Mouse (Mus musculus): ENCODE measurements around the gene Map4. TPM values are rescaled to one million over a fixed set of nuclear protein-coding genes. Genes with fewer than 3 reads are reported as not detected.
"Not testable (repeated sequence)": the region's sequence is repeated elsewhere in the genome, so short reads cannot be mapped to it uniquely, and the experiment has no call there.

Gene Map4
- polyA plus RNA-seq, 1 experiment from 2014 or later, result 62.0 TPM

DNA sequence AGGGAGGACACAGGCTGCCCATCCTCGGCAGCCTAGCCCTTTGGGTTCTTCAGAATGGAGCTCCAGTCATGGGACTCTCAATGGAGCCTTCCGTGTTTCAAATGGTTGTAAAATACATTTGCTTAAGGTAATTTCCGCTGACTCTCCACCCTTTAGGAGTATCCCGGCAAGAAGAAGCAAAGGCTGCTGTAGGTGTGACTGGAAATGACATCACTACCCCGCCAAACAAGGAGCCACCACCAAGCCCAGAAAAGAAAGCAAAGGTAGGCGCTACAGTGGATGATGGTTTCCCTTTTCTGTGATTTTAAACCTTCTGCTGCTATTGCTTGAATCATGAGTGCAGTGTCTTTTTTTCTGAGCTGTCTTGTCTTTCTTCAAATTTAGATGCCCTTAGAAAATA is 131.6 kb downstream of the Map4 start:
- WGBS, result 87% methylated on average over 6 of the region's 6 CpGs

DNA sequence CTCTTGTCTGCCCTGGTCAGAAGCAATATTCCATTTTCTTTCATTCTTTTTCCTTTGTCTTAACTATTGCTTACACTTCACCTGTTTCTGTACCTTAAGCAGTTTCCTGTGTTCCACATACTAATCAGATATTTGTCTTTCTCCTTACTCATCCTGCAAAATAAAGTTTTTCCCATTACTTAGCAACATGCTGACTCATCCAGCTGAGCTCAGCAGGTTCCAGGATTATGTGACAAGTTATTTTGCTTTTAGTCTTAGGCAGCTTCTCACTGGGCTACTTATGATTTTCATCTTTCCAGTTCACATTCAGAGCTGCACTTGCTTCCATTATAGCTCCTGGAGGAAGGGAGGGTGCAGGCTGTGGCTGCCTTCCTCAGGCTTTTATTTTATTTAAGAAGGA is 133.4 kb downstream of the Map4 start:
- no peak overlapping the region for H3K9ac ChIP-seq (replicated peaks; ENCODE audit: low read depth, low read length)
- H3K4me1 ChIP-seq (ENCODE audit: control insufficient read depth, insufficient read depth, low read length), result no peaks in the 10 kb centered on the region
- no peak for ATAC-seq (ENCODE audit: insufficient number of reproducible peaks, insufficient read depth, low FRiP score, low read depth)
- H3K27me3 ChIP-seq (ENCODE audit: control insufficient read depth, insufficient read depth, low read length), result no peaks in the 10 kb centered on the region
- no peaks in the 10 kb centered on the region for H3K9me3 ChIP-seq (ENCODE audit: control insufficient read depth, low read depth, low read length)
- no peak overlapping the region for H3K4me2 ChIP-seq (replicated peaks; ENCODE audit: low read depth, low read length)
- no peak overlapping the region for H3K27ac ChIP-seq (ENCODE audit: low read length)
- peaks cover 17% of the 10 kb centered on the region; the same call in 1 of the 2 replicates for H3K36me3 ChIP-seq (ENCODE audit: control insufficient read depth, insufficient read depth, low read length)
- no peak overlapping the region for H3K4me3 ChIP-seq (ENCODE audit: low read depth, low read length)

More for the DNA sequence above, 131.6 kb downstream of the Map4 start:
- Histone ChIP-seq H3K4me1 (ENCODE audit: control insufficient read depth, insufficient read depth, low read length) (no peaks in the 10 kb centered on the region), H3K4me2 (replicated peaks; ENCODE audit: low read depth, low read length) (no peak overlapping the region), H3K9ac (replicated peaks; ENCODE audit: low read depth, low read length) (no peak overlapping the region), H3K4me3 (ENCODE audit: low read depth, low read length) (no peak overlapping the region), H3K27ac (ENCODE audit: low read length) (no peak overlapping the region), H3K27me3 (ENCODE audit: control insufficient read depth, insufficient read depth, low read length) (no peaks in the 10 kb centered on the region), H3K36me3 (ENCODE audit: control insufficient read depth, insufficient read depth, low read length) (peaks cover 4% of the 10 kb centered on the region; the same call in 1 of the 2 replicates), H3K9me3 (ENCODE audit: control insufficient read depth, low read depth, low read length) (no peaks in the 10 kb centered on the region)
- ATAC-seq (ENCODE audit: insufficient number of reproducible peaks, insufficient read depth, low FRiP score, low read depth), result no peak

DNA sequence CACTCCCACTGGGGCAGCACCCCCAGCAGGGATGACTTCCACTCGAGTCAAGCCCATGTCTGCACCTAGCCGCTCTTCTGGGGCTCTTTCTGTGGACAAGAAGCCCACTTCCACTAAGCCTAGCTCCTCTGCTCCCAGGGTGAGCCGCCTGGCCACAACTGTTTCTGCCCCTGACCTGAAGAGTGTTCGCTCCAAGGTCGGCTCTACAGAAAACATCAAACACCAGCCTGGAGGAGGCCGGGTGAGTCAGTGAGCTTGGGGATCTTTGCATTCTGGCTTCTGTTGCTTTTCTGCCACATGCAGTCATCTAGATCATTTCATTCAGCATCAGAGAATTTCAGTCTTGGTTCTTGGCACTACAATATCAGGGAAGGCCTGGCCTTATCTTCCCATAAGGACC is 137.5 kb downstream of the Map4 start:
- no peaks in the 10 kb centered on the region for H3K27me3 ChIP-seq (ENCODE audit: control insufficient read depth, insufficient read depth, low read length)
- 88% methylated on average over 6 of the region's 6 CpGs for WGBS

DNA sequence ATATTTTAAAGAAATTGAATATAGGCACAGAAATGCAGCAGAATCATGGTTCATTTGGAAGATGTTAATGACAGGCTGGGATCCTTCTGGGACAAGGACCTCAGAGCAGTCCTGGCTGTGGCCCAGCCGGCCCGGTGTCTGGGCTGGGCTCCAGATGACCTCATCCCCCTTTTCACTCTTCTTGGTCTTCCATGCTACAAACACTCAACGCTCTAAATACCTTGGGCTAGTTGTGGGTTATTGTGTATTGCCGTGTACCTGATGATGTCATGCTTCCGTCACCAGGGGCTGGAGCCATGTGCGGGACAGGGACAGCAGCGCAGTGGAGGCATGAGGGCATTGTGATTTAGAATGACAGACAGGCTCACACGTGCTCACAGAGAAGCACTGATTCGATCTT is 139.1 kb downstream of the Map4 start:
- WGBS, result 77% methylated on average over 9 of the region's 9 CpGs
- Histone ChIP-seq H3K4me1 (ENCODE audit: control insufficient read depth, insufficient read depth, low read length) (no peaks in the 10 kb centered on the region), H3K27ac (ENCODE audit: low read length) (no peak overlapping the region), H3K9me3 (ENCODE audit: control insufficient read depth, low read depth, low read length) (no peaks in the 10 kb centered on the region), H3K27me3 (ENCODE audit: control insufficient read depth, insufficient read depth, low read length) (no peaks in the 10 kb centered on the region), H3K9ac (replicated peaks; ENCODE audit: low read depth, low read length) (no peak overlapping the region), H3K4me2 (replicated peaks; ENCODE audit: low read depth, low read length) (no peak overlapping the region), H3K36me3 (ENCODE audit: control insufficient read depth, insufficient read depth, low read length) (peaks cover 28% of the 10 kb centered on the region), H3K4me3 (ENCODE audit: low read depth, low read length) (no peak overlapping the region)
- no peak for ATAC-seq (ENCODE audit: insufficient number of reproducible peaks, insufficient read depth, low FRiP score, low read depth)

More for the DNA sequence above, 137.5 kb downstream of the Map4 start:
- no peak for ATAC-seq (ENCODE audit: insufficient number of reproducible peaks, insufficient read depth, low FRiP score, low read depth)
- no peaks in the 10 kb centered on the region for H3K9me3 ChIP-seq (ENCODE audit: control insufficient read depth, low read depth, low read length)
- H3K36me3 ChIP-seq (ENCODE audit: control insufficient read depth, insufficient read depth, low read length), result peaks cover 28% of the 10 kb centered on the region
- no peak overlapping the region for H3K4me2 ChIP-seq (replicated peaks; ENCODE audit: low read depth, low read length)
- H3K4me1 ChIP-seq (ENCODE audit: control insufficient read depth, insufficient read depth, low read length), result no peaks in the 10 kb centered on the region
- no peak overlapping the region for H3K9ac ChIP-seq (replicated peaks; ENCODE audit: low read depth, low read length)
- no peak overlapping the region for H3K27ac ChIP-seq (ENCODE audit: low read length)
- H3K4me3 ChIP-seq (ENCODE audit: low read depth, low read length), result no peak overlapping the region

DNA sequence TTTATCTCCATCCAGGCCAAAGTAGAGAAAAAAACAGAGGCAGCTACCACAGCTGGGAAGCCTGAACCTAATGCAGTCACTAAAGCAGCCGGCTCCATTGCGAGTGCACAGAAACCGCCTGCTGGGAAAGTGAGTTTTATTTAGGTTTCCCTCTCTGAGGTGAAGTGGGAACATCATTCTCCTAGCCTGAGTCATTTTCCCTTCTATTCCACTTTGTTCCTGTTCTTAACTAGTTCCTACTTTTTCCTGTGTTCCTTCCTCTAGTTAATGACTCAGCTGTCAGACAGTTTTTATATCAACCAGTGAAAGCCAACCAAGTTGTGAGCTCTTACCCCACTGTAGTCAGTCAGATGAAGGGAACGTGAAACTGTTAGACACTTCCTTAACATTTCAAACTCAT is 139.8 kb downstream of the Map4 start:
- Histone ChIP-seq H3K4me3 (ENCODE audit: low read depth, low read length) (no peak overlapping the region), H3K9ac (replicated peaks; ENCODE audit: low read depth, low read length) (no peak overlapping the region), H3K4me1 (ENCODE audit: control insufficient read depth, insufficient read depth, low read length) (no peaks in the 10 kb centered on the region), H3K27ac (ENCODE audit: low read length) (no peak overlapping the region), H3K27me3 (ENCODE audit: control insufficient read depth, insufficient read depth, low read length) (no peaks in the 10 kb centered on the region), H3K4me2 (replicated peaks; ENCODE audit: low read depth, low read length) (no peak overlapping the region), H3K36me3 (ENCODE audit: control insufficient read depth, insufficient read depth, low read length) (peaks cover 28% of the 10 kb centered on the region), H3K9me3 (ENCODE audit: control insufficient read depth, low read depth, low read length) (no peaks in the 10 kb centered on the region)
- ATAC-seq (ENCODE audit: insufficient number of reproducible peaks, insufficient read depth, low FRiP score, low read depth), result no peak
- WGBS, result 79% methylated on average over 4 of the region's 4 CpGs

DNA sequence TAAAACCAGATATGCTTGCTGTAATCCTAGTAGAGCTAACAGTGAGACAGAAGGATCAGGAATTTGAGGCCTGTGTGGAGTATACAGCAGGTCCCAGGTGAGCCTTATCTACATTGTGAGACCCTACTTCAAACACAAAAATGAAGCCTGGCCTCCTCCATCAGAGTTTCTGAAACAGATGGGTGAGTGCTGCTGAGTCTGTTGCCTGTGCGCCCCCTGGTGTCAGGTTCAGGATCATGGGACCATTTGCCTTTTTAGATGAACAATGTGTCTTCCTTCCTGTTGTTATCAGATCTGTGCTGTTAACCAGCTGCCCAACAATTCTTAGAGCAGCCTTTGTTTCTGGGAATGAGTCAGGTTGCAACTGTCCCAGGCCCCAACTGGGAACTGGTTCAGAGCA is 140.6 kb downstream of the Map4 start:
- Histone ChIP-seq H3K36me3 (ENCODE audit: control insufficient read depth, insufficient read depth, low read length) (peaks cover 25% of the 10 kb centered on the region), H3K9ac (replicated peaks; ENCODE audit: low read depth, low read length) (no peak overlapping the region), H3K4me1 (ENCODE audit: control insufficient read depth, insufficient read depth, low read length) (no peaks in the 10 kb centered on the region), H3K4me2 (replicated peaks; ENCODE audit: low read depth, low read length) (no peak overlapping the region), H3K27me3 (ENCODE audit: control insufficient read depth, insufficient read depth, low read length) (no peaks in the 10 kb centered on the region), H3K9me3 (ENCODE audit: control insufficient read depth, low read depth, low read length) (no peaks in the 10 kb centered on the region), H3K4me3 (ENCODE audit: low read depth, low read length) (no peak overlapping the region), H3K27ac (ENCODE audit: low read length) (no peak overlapping the region)
- no peak for ATAC-seq (ENCODE audit: insufficient number of reproducible peaks, insufficient read depth, low FRiP score, low read depth)
- WGBS, result 0% methylated on average over 1 of the region's 1 CpGs

DNA sequence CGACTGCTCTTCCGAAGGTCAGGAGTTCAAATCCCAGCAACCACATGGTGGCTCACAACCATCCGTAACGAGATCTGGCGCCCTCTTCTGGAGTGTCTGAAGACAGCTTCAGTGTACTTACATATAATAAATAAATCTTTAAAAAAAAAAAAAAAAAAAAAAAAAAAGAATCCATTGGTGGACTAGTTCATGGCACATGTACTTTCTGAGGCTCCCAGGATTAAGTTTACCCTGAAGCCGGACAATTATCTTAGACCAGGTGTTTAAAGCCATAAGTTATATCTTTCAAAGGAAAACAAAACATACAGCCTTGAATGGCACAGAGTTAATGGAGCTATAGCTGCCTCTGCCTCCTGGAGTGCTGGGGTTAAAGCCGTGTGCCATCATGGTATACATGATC is 145.2 kb downstream of the Map4 start:
- H3K9me3 ChIP-seq (ENCODE audit: control insufficient read depth, low read depth, low read length); ATAC-seq (ENCODE audit: insufficient number of reproducible peaks, insufficient read depth, low FRiP score, low read depth); H3K4me2 ChIP-seq (replicated peaks; ENCODE audit: low read depth, low read length); H3K27me3 ChIP-seq (ENCODE audit: control insufficient read depth, insufficient read depth, low read length); H3K4me1 ChIP-seq (ENCODE audit: control insufficient read depth, insufficient read depth, low read length); H3K9ac ChIP-seq (replicated peaks; ENCODE audit: low read depth, low read length); H3K27ac ChIP-seq (ENCODE audit: low read length); H3K4me3 ChIP-seq (ENCODE audit: low read depth, low read length): not testable (repeated sequence)
- H3K36me3 ChIP-seq (ENCODE audit: control insufficient read depth, insufficient read depth, low read length), result peaks cover 13% of the 10 kb centered on the region
- WGBS, result 66% methylated on average over 4 of the region's 7 CpGs

DNA sequence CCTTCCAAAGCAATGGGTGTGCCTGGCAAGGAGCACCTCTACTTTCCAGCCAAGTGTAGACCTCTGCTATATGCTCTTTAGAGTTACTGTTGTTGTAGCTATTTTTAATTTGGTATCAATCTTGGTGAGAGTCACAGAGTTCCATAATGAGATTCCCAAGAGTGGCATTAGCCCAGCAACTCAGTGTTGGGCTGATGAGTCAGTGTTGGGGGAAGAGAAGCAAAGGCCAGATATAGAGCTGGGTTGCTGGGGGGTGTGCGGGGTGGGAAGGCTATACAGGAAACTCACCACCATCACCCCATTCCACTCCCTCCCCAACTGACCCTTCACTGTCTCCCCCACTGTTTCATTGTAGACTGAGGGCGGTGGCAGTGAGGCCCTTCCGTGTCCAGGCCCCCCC is 149.8 kb downstream of the Map4 start:
- Histone ChIP-seq H3K4me2 (replicated peaks; ENCODE audit: low read depth, low read length) (no peak overlapping the region), H3K4me1 (ENCODE audit: control insufficient read depth, insufficient read depth, low read length) (0 out of 2 replicates have a peak, but pooled peaks cover 3% of the 10 kb centered on the region), H3K4me3 (ENCODE audit: low read depth, low read length) (no peak overlapping the region), H3K9ac (replicated peaks; ENCODE audit: low read depth, low read length) (no peak overlapping the region), H3K9me3 (ENCODE audit: control insufficient read depth, low read depth, low read length) (no peaks in the 10 kb centered on the region), H3K36me3 (ENCODE audit: control insufficient read depth, insufficient read depth, low read length) (peaks cover 37% of the 10 kb centered on the region), H3K27ac (ENCODE audit: low read length) (no peak overlapping the region), H3K27me3 (ENCODE audit: control insufficient read depth, insufficient read depth, low read length) (no peaks in the 10 kb centered on the region)
- 88% methylated on average over 3 of the region's 3 CpGs for WGBS
- no peak for ATAC-seq (ENCODE audit: insufficient number of reproducible peaks, insufficient read depth, low FRiP score, low read depth)

DNA sequence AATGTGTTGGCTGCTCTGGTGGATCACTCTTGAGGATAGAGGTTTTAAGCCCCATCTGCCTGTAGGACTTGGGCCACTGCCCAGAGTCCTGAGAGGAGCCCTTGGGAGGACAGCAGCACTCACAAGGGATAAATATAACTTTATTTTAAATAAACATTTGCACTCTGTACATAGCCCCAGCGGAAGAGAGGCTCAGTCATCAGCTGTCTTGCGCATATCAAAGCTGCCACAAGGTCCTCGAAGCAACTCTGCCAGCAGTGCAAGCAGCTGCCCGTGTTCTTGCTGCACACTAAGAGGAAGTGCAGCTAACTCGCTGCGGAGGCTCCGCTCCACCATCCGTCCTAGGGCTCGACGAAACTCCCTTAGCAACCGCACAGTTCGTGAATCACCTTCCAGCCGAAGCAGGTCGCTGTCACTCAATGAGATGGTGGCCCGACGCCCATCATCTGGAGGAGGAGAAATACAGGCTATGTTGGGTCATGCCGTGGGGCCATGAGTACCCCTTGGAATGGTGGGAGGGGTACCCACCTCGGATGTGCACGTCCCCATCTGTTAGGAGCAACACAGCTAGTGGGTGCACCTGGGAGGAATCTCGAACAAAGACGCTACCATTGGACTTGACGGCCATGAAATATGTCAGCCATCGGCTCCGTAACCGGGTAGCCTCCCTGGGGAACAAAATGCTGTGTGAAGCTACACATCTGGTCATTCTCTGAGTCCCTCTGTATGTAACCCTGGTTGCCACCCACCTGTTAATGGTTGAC is 153.1 kb downstream of the Map4 start:
- H3K4me1 ChIP-seq (ENCODE audit: control insufficient read depth, insufficient read depth, low read length), result 0 out of 2 replicates have a peak, but pooled peaks cover 3% of the 10 kb centered on the region
- 81% methylated on average over 25 of the region's 25 CpGs for WGBS
- H3K27ac ChIP-seq (ENCODE audit: low read length), result no peak overlapping the region
- H3K4me3 ChIP-seq (ENCODE audit: low read depth, low read length), result no peak overlapping the region
- peaks cover 63% of the 10 kb centered on the region for H3K36me3 ChIP-seq (ENCODE audit: control insufficient read depth, insufficient read depth, low read length)
- H3K4me2 ChIP-seq (replicated peaks; ENCODE audit: low read depth, low read length), result no peak overlapping the region
- peak; percentile 39; the same call in 1 of the 2 replicates for ATAC-seq (ENCODE audit: insufficient number of reproducible peaks, insufficient read depth, low FRiP score, low read depth)
- H3K27me3 ChIP-seq (ENCODE audit: control insufficient read depth, insufficient read depth, low read length), result no peaks in the 10 kb centered on the region
- H3K9ac ChIP-seq (replicated peaks; ENCODE audit: low read depth, low read length), result no peak overlapping the region
- no peaks in the 10 kb centered on the region for H3K9me3 ChIP-seq (ENCODE audit: control insufficient read depth, low read depth, low read length)
